Mouse (Mus musculus) forebrain, postnatal 0 days (tissue): Measurements from ENCODE around the gene Hist2h2aa2. TPM values are rescaled to one million over a fixed set of nuclear protein-coding genes. Genes with fewer than 3 reads are reported as not detected.
"Not testable (repeated sequence)": the region's sequence is repeated elsewhere in the genome, so short reads cannot be mapped to it uniquely, and the experiment has no call there.

Experiments
- ATAC-seq: fragments of 200-750 bp; cut with Nextera tagmentation; 2 replicates; pipeline ENCODE4 v1.8.0; 2017; ENCODE audit warnings: mild to moderate bottlenecking, moderate library complexity
- DNase-seq: peaks from one replicate; pipeline ENCODE4 v3.0.0-alpha.2; 2015
- H3K27ac ChIP-seq: fragments of 300-500 bp; sonication (generic); 2 replicates; pipeline ENCODE4 v1.5.1; 2014; ENCODE audit warnings: low read depth, mild to moderate bottlenecking, antibody characterized with exemption, low read length, moderate library complexity, mixed read lengths
- H3K27me3 ChIP-seq: fragments of 300-500 bp; sonication (generic); 2 replicates; pipeline ENCODE4 v1.6.1; 2014; ENCODE audit warnings: mild to moderate bottlenecking, low read length, mixed read lengths; ENCODE audit not compliant: insufficient read depth
- H3K36me3 ChIP-seq: fragments of 300-500 bp; sonication (generic); 2 replicates; pipeline ENCODE4 v1.6.1; 2014; ENCODE audit warnings: mild to moderate bottlenecking, moderate library complexity; ENCODE audit not compliant: insufficient read depth
- H3K4me1 ChIP-seq: fragments of 300-500 bp; sonication (generic); 2 replicates; pipeline ENCODE4 v1.6.1; 2014; ENCODE audit warnings: antibody characterized with exemption; ENCODE audit not compliant: insufficient read depth
- H3K4me2 ChIP-seq: fragments of 300-500 bp; sonication (generic); 2 replicates; pipeline ENCODE4 v1.6.1; 2014; ENCODE audit warnings: low read depth, mild to moderate bottlenecking, moderate library complexity
- H3K4me3 ChIP-seq: fragments of 300-500 bp; sonication (generic); 2 replicates; pipeline ENCODE4 v1.5.1; 2014; ENCODE audit warnings: low read depth, low read length, mixed read lengths
- H3K9ac ChIP-seq: fragments of 300-500 bp; sonication (generic); 2 replicates; pipeline ENCODE4 v1.6.1; 2014; ENCODE audit warnings: mild to moderate bottlenecking
- H3K9me3 ChIP-seq: fragments of 300-500 bp; sonication (generic); 2 replicates; pipeline ENCODE4 v1.6.1; 2016; ENCODE audit warnings: low read length
- CTCF ChIP-seq: sonication (generic); IDR thresholded peaks from 2 replicates; pipeline ENCODE4 v1.5.1; 2016; ENCODE audit warnings: antibody characterized with exemption, control low read depth, low read depth
- WGBS: fragments of 180-500 bp; shearing (Covaris S2); extraction: QIAGEN DNeasy Blood & Tissue Kit; methylation state at CpG from one replicate; pipeline ENCODE4 v1.1.7; 2014; 5-methylcytosine and 5-hydroxymethylcytosine counted together
- polyA plus RNA-seq: library from polyadenylated mRNA; unstranded; fragments of >200 nt; fragmentation: Nextera tagmentation; extraction: Ambion mirVana; gene quantifications from 2 replicates; pipeline ENCODE4 v1.2.1, GENCODE M21; 2015
- total RNA-seq: library from RNA; depleted of rRNA; stranded (reverse); fragments of >200 nt; gene quantifications from 2 replicates; pipeline ENCODE4 v1.2.3, GENCODE M21; 2014

The Hist2h2aa2 gene
- total and polyA plus RNA-seq, 2 experiments from 2014 or later: 32.7 to 858 TPM

DNA sequence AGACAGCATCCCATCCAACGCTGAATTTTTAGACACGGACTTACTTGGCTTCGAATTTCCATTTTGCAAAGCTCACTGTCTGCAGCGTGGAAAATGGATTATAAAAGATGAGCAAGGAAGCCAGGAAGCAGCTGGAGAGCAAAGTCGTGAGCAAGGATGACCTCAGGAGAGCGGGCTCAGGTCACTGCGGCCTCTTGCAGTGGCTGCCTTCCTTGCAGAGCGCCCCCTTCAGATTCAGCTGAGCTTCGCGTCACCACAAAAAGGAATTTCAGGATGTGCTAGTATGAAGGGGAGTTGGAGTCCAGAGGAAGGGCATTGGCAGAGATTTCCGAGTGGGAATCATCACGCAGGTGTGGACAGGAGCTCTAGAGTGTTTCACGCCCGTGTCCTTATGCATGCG lies 30.8 kb downstream of the Hist2h2aa2 start:
- WGBS: 28% methylated on average over 15 of the region's 15 CpGs
- no peak overlapping the region for H3K9ac ChIP-seq
- H3K9me3 ChIP-seq: no peaks in the 10 kb centered on the region
- H3K27ac ChIP-seq: no peak overlapping the region
- no peaks in the 10 kb centered on the region for H3K4me1 ChIP-seq
- DNase-seq (no peak), ATAC-seq (no peak)
- H3K4me3 ChIP-seq: no peak overlapping the region
- H3K27me3 ChIP-seq: no peaks in the 10 kb centered on the region
- no peak overlapping the region for H3K4me2 ChIP-seq
- peak; percentile 15; the same call in 1 of the 2 replicates for TF ChIP-seq CTCF
- no peaks in the 10 kb centered on the region for H3K36me3 ChIP-seq

- no peak overlapping the region for H3K9ac ChIP-seq
- 87% methylated on average over 3 of the region's 3 CpGs for WGBS
- no peak for DNase-seq
- no peak overlapping the region for H3K4me3 ChIP-seq
- H3K27me3 ChIP-seq: no peaks in the 10 kb centered on the region
- H3K27ac ChIP-seq: no peak overlapping the region
- H3K36me3 ChIP-seq: no peaks in the 10 kb centered on the region
- H3K4me2 ChIP-seq: no peak overlapping the region
- H3K4me1 ChIP-seq: no peaks in the 10 kb centered on the region
- H3K9me3 ChIP-seq: no peaks in the 10 kb centered on the region
- peak; percentile 29 for TF ChIP-seq CTCF
- ATAC-seq: no peak
Observed at GRCm38 (mm10) chr3:96207819-96208218, 32.3 kb downstream of the Hist2h2aa2 start.

- Histone ChIP-seq H3K27ac (no peak overlapping the region), H3K9me3 (no peaks in the 10 kb centered on the region), H3K4me1 (peaks cover 4% of the 10 kb centered on the region), H3K36me3 (0 out of 2 replicates have a peak, but pooled peaks cover 1% of the 10 kb centered on the region), H3K27me3 (no peaks in the 10 kb centered on the region), H3K4me2 (no peak overlapping the region), H3K4me3 (no peak overlapping the region), H3K9ac (no peak overlapping the region)
- DNase-seq (no peak), ATAC-seq (no peak)
- WGBS: 70% methylated on average over 2 of the region's 2 CpGs
- no peak for TF ChIP-seq CTCF
Observed at GRCm38 (mm10) chr3:96199731-96200130, 40.3 kb downstream of the Hist2h2aa2 start.

GRCm38 (mm10) chr3:96198601-96199251 lies 41.4 kb downstream of the Hist2h2aa2 start:
- not testable (repeated sequence) for H3K27ac ChIP-seq, H3K9me3 ChIP-seq, H3K27me3 ChIP-seq, ATAC-seq, H3K9ac ChIP-seq, H3K4me3 ChIP-seq, H3K4me1 ChIP-seq, DNase-seq
- peak overlapping the region; percentile 91 for H3K4me2 ChIP-seq
- 32% methylated on average over 7 of the region's 8 CpGs for WGBS
- H3K36me3 ChIP-seq: peaks cover 11% of the 10 kb centered on the region

DNA sequence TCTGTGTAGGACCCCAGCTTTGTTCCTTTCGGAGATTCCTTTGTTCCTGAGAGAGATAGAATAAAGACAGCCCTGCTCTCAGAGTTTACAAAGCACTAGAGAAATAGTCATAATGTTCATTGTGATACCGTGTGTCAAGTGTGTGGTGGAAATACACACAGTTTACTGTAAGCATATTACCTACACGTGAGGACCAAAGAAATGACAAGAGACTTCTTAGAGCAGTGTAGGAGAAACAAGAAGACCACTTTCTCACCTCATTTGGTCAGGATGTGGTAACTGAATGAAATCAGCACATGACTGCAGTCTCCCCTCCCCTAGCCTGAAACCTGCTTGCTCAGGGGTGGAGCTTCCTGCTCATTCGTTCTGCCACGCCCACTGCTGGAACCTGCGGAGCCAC lies 41.9 kb downstream of the Hist2h2aa2 start:
- peaks cover 4% of the 10 kb centered on the region for H3K4me1 ChIP-seq
- H3K9ac ChIP-seq: peak overlapping the region; percentile 84
- peak overlapping the region; percentile 97 for H3K27ac ChIP-seq
- peak overlapping the region; percentile 56 for H3K4me3 ChIP-seq
- TF ChIP-seq CTCF: no peak
- peak overlapping the region; percentile 91 for H3K4me2 ChIP-seq
- WGBS: 3% methylated on average over 6 of the region's 6 CpGs
- no peak for ATAC-seq
- peaks cover 17% of the 10 kb centered on the region for H3K36me3 ChIP-seq
- H3K9me3 ChIP-seq: no peaks in the 10 kb centered on the region
- no peaks in the 10 kb centered on the region for H3K27me3 ChIP-seq
- DNase-seq: no peak

DNA sequence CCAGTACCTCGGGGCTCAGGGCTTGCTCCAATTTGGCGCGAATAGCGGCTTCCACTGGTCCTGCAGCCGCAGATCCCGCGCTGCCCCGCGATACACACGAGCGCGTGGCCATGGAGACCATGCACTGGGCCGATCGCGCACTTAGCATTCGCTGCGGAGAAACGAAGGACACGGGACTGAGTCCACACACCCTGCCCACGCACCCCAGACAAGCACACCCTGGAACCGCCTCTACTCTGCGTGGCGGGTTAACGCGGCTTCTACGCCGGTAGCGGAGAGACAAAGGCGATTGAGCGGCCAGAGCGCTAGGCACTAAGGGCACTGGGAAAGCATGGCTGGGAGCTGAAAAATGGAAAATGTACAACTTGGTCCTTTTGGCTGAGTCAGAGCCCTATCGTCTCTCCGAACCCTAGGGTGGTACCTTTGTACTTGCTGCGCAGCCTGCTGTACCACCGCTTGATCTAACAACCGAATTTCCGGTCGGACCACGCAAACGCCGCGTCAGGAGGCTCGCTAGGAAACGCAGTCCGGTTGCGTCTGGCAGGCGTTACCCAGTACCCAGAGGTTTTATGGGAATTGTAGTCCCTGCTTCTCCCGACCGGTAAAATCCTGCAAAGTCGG lies 42.8 kb downstream of the Hist2h2aa2 start:
- Histone ChIP-seq H3K27me3 (no peaks in the 10 kb centered on the region), H3K4me1 (peaks cover 4% of the 10 kb centered on the region), H3K27ac (peak overlapping the region; percentile 97), H3K9ac (peak overlapping the region; percentile 84), H3K36me3 (peaks cover 24% of the 10 kb centered on the region), H3K4me2 (peak overlapping the region; percentile 91), H3K4me3 (peak overlapping the region; percentile 56), H3K9me3 (no peaks in the 10 kb centered on the region)
- under 1% methylated on average over 50 of the region's 50 CpGs for WGBS
- ATAC-seq (peak; percentile 95), DNase-seq (peak; percentile 96)
- TF ChIP-seq CTCF: peak; percentile 50; the same call in 1 of the 2 replicates

DNA sequence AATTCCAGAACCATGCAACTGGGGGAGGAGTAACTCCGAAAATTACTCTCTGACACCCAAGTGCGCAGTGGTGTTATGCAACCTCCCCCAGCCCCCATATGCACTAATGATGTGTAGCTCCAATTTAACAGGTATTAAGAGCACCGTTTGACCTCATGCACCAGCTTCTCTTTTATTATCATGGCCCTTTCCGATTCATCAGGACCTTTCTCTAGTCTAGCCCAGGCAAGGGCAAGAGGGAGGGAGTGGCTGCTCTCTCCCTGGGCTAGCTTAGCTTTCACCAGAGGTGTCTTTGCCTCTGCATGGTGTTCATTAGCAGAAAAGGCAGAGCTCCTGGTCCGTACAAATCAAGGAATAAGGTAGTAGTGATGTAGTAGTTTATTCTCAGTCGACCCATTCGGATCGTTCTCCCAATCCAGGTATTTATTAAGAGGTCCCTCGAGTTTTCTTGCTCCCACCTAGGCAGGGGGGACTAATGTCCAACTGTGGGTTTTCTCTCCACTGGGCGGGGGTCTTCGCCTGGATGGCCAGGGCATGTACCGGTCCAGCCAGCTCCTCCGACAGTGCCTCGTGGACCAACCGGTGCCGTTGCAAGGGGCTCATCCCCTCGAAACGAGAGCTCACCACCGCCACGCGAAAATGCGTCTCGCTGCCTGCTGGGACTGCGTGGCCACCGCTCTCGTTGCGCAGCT lies 43.5 kb downstream of the Hist2h2aa2 start:
- H3K27me3 ChIP-seq: no peaks in the 10 kb centered on the region
- H3K36me3 ChIP-seq: peaks cover 26% of the 10 kb centered on the region
- H3K4me1 ChIP-seq: peaks cover 4% of the 10 kb centered on the region
- no peaks in the 10 kb centered on the region for H3K9me3 ChIP-seq
- H3K27ac ChIP-seq: peak overlapping the region; percentile 97
- ATAC-seq (no peak), DNase-seq (peak; percentile 30)
- 19% methylated on average over 27 of the region's 27 CpGs for WGBS
- TF ChIP-seq CTCF: no peak
- H3K4me2 ChIP-seq: peak overlapping the region; percentile 91
- peak overlapping the region; percentile 56 for H3K4me3 ChIP-seq
- H3K9ac ChIP-seq: peak overlapping the region; percentile 84
